In the genomic region with DNA sequence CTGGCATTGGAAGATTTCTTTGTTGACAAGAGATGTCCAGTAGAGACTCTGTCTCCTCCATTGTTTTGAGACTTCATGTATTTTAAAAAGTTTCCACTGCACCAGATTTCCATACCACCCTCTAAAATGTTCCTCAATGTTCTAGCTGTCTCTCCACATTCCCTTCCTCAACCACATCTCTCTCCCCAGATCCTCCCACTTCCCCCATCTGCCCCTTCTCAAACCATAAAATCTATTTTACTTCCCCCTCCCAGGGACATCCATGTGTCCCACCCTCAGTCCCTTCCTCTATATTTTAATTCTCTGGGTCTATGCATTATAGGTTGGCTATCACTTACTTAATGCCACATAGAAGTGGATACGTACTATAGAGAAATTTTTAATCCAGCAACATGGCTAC, we compare ENCODE assay signal across 21 mouse cellular contexts. TPM values are rescaled to one million over a fixed set of nuclear protein-coding genes. Genes with fewer than 3 reads are reported as not detected.
"Had no signal": no experiment of that assay in that cellular context is flagged by ENCODE, and none has a peak within 500 bp of the region (broad histone marks: within the 10 kb centered on the region; RNA-seq: fewer than 3 reads in every experiment).

No protein-coding gene starts in this region.

- ATAC-seq: hindbrain, embryonic 16.5 days; inflammation-experienced regulatory T-cells, adult 6 months; intestine, embryonic 15.5 days; intestine, postnatal 0 days; liver, embryonic 12.5 days had no signal

- DNase-seq: gastrocnemius, postnatal 14 days; gastrocnemius, postnatal 36 days; heart, postnatal 10 days; heart, postnatal 4 days; kidney, adult 18-20 months; kidney, adult 8-10 months; kidney, postnatal 10 days; kidney, postnatal 25 days; layer of hippocampus, adult 9-11 months; layer of hippocampus, postnatal 36 days; left cerebral cortex, postnatal 4 days had no signal

RNA-seq across cellular contexts. Expression of gene Siglecf, which starts 10.3 kb away (rescaled TPM):
- total RNA-seq: gastrocnemius, adult 18-20 months; gastrocnemius, adult 8-10 months; gastrocnemius, postnatal 14 days; gastrocnemius, postnatal 36 days; heart, adult 8-10 months; heart, postnatal 10 days; heart, postnatal 25 days had no signal

RNA-seq across cellular contexts. Expression of gene Siglecg, which starts 46.6 kb away (rescaled TPM):
- total RNA-seq: gastrocnemius, adult 18-20 months; gastrocnemius, adult 8-10 months; layer of hippocampus, adult 18-20 months; layer of hippocampus, postnatal 36 days; left cerebral cortex, postnatal 4 days had no signal
